Mouse (Mus musculus) WW6 (cell line): Measurements from ENCODE around the gene Tppp.
A peak's percentile ranks its signal among the peaks of the same experiment; 100 is the strongest.
"Not testable (repeated sequence)": the region's sequence is repeated elsewhere in the genome, so short reads cannot be mapped to it uniquely, and the experiment has no call there.

Experiments used
- DNase-seq: peaks from one replicate; pipeline ENCODE4 v3.0.0-alpha.2; 2013; ENCODE audit warnings: low read depth, low spot score

Gene Tppp

DNA sequence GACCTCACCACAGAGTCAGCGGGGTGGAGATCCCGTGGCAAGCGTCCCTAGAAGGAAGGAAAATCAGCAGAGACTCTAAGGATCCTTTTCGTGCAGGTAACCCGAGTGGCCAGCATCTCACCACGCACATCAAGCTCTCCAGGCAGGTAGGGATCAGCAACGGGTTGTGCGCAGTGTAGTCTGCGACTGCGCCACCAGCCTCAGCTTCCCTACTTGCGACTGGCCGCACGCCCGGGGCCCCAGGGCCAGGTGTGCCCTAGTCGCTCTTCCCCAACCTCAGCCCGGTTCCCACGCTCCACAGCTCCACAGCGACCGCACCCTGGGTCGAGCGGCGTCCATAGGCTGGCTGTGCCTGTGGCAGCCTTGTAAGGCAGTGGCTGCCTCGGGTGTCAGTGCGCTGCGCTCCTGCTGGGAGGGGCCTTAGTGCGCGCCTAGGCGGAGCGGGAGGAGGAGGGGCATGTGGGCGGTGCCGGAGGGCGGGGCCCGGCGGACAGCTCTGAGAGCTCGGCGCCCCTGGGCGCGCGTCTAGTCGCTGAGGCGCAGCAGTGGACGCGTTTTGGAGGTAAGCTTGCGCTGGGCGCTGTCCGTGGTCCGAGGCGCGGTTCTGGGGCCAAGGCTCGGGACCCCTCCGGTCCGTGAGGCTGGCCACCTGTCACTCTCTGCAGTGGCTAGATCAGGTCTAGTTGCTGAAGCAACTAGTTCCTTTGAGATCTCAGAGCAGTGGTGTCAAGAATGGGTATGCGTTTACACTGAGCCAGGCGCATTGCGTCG, at the start of gene Tppp:
Gene Tppp, plus strand, starts transcription at position 460 of the 771 bp plus-strand sequence.
- peak; percentile 81 for DNase-seq

- DNase-seq = no peak
Observed at GRCm38 (mm10) chr13:73960117-73960652, 49.0 kb upstream of the Tppp start.

DNA sequence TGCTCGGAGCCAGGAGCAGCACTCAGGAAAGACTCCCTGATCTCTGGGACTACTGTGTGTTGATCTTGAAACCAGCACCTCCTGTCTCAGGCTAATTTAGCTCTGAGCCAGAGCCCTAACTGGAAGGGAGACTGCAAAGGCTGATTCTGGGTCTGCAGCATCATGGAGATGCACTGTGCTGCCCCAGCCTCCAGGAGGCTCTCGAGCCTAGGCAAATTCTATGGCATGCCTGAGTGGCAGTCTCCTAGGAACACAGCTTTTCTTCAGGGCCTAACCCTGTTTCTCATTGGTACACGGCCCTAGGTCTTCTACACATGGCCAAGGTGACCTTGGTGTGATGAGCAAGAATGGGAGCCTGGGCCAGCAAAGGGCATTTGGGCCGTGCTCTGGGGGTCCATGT, 48.0 kb upstream of the Tppp start:
- DNase-seq = no peak

DNA sequence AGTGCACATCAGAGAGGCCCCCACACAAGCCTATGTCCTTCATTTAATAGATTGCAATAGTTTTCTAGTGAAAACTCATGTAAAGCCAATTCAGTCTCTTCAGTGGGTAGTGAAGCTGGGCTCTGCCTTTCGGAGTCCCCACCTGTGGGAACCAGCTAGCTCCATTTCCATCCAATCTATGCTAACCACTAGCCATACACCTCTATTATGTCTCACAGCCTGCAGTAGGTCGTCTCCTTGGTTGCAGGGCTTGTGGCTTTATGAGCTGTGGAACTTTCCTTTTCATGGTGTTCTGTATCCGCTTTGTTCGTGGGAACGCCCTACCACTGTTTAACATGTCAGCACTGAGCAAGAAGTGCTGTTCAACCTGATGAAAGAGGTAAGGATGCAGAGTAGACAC, 45.7 kb upstream of the Tppp start, which contains the start of gene Zdhhc11:
Gene Zdhhc11, plus strand, starts transcription at position 301 of the 400 bp plus-strand sequence.
- no peak for DNase-seq

GRCm38 (mm10) chr13:73970545-73971448, 38.4 kb upstream of the Tppp start:
- peak; percentile 50 for DNase-seq

DNA sequence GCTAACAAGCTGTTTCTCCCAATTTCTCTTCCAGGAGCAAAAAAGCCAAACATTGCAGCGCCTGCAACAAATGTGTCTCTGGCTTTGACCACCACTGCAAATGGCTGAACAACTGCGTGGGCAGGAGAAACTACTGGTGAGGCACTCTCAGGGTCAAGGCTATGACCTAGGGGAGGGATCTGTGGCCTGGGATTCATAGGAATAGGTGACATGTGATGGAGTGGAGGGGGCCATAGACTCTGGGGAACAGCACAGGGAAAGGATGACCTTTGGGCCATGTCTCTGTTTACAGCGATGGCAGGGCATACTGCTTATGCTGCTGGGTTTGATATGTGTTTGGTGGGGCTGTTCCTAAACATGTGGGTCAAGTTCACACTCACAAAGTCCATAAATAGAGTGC, 34.7 kb upstream of the Tppp start:
- DNase-seq = no peak

- DNase-seq = no peak
Observed at GRCm38 (mm10) chr13:73976935-73977334, 32.3 kb upstream of the Tppp start.

- DNase-seq = no peak
Observed at GRCm38 (mm10) chr13:73990325-73990724, 18.9 kb upstream of the Tppp start.

DNA sequence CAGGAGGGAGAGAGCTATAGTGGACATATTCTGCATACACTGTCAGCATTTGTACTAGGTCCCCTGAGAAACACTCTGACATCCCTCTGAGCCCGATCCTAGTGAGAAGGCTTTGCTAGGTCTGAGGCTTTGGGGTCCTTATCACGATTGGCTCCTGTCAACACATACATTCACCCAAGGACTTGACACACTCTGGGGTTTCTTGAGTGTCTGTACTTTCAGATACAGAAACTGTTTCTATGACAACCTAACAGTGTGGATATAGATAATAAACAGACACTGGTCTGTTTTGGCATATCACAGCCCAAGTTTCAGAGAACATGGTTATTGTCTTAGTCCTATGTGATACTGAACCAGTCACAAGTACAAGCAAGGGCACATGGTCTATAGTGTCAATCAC, 18.4 kb upstream of the Tppp start:
- DNase-seq = no peak

DNA sequence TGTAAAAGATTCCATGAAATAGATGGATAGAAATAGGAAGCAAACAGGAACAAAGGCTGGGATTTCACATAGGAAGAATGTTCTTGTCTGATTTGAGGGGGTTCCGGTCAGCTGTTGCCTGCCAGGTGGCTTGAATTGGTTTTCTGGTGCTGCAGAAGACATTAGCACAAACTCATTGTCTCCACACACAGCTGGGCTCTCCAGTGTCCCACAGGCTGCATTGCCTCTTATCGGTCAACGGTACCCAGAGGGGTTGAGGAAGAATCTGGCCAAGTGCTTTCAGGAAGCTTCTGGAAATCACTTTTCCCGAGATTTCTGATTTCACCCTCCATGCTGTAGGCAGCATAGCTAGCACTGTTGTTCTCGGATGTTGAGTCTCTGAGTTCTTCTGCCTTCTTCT, 17.9 kb upstream of the Tppp start:
- DNase-seq = no peak

GRCm38 (mm10) chr13:73996456-73996855, 12.8 kb upstream of the Tppp start:
- no peak for DNase-seq

GRCm38 (mm10) chr13:74000519-74000918, 8.7 kb upstream of the Tppp start:
- no peak for DNase-seq

DNA sequence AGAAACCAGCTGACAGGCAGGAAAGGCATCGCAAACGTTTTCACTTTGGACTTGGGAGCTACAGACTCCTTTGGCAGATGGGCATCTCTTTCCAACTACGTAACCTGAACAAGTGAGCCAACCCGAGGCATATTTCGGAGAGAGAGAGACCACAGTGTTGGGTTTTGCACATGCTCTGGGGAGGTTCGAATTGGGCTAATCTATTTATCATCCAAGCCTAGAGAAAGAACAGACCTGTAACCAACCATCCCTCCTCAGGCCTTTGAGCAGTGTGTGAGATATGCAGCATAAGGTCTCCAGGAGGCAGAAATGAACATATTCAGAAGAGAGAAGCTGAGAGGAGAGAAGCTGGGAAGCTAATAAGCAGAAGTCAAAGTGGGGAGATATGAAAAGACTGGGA, 8.2 kb upstream of the Tppp start:
- no peak for DNase-seq

DNA sequence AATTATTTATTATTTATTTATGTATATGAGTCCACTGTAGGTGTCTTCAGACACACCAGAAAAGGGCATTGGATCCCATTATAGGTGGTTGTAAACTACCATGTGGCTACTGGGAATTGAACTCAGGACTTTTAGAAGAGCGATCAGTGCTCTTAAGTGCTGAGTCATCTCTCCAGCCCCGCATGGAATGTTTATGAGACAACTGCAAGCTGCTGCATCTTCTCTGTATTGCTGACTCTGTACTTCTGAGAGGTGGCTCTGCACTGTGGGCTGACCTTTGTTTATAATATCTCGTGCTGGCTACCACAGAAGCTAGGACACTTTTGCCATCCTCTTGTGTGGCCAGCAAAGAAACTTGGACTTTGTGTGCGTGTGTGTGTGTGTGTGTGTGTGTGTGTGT, 7.7 kb upstream of the Tppp start:
- DNase-seq = no peak

- not testable (repeated sequence) for DNase-seq
Observed at GRCm38 (mm10) chr13:74006881-74007280, 2.3 kb upstream of the Tppp start.

- DNase-seq = not testable (repeated sequence)
Observed at GRCm38 (mm10) chr13:74008216-74008615, 991 bp upstream of the Tppp start.

DNA sequence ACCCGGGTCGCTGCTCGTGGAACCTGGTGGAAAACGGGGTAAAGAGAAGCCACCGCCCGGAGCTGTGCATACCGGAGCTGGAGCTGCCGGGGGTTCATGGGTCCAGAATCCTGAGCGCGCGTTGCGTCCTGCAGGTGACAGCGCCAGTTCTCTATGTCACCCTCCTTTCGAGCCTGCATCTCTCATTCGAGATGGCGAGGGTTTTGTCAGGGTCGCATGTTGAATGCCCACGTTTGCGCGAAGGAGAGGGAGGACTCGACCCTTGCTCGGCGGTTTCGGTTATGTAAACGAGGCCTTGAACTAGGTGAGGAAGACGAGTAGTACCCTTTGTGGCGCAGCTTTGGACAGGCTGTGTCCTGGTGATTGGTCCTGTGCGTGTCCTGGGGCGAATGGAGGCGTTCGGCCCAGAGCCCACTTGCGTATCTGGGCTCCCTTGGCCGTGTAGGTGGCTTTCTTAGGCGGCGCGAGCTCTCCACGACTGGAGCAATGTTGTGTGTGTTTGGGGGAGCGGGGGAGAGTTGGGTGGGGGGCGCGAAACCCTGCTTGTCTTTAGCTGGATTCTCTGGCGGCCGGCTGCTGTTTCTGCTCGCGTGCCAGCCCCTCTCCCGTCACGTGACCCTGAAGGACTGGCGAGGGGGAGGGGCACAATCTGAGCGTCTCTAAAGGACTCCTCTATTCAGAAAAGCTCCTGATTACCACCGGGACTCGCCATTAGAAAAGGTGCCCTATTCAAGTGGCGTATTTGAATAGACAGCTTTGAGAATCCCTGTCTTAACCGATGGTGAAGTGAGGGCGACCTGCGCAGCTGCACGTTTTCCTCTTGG, 796 bp downstream of the Tppp start:
- no peak for DNase-seq

DNA sequence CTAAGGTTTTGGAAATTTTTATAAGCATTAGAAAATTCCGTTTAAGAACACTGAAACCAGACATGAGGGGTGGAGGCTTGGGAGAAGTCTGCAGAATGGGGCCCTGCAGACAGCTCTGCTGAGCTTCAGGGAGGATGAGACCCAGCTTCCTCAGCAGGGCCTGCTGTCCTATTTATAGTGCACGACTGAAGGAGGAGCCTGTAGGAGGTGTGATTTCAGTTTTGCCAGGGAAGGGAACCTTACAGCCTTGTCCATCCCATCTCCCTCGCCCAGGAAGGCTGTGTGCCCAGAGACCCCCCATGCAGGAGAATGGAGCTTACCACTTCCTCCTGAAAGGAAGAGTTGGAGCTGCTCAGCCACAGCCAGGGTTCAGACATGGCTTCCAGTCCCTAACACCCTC, 1.5 kb downstream of the Tppp start:
- no peak for DNase-seq

- DNase-seq = no peak
Observed at GRCm38 (mm10) chr13:74015908-74016307, 6.7 kb downstream of the Tppp start.

DNA sequence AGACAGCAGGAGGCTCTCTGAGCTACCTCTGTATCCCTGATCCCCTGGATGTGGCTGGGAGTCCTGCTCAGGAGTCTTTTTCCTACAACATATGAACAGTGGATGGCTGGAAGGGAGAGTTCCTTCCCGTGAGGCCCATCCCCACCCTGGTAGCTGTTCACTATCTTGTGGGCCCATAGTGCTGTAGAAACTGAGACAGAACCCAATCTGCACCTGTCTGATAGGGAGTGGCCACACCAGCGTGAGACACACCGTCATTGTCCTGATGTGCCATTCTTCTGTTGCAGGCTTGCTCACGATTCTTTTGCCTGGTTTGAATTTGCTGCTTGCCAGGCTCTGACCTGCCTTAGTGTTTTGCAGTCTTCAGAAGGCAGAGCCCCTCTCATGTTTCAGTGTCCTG, 8.2 kb downstream of the Tppp start:
- no peak for DNase-seq

DNA sequence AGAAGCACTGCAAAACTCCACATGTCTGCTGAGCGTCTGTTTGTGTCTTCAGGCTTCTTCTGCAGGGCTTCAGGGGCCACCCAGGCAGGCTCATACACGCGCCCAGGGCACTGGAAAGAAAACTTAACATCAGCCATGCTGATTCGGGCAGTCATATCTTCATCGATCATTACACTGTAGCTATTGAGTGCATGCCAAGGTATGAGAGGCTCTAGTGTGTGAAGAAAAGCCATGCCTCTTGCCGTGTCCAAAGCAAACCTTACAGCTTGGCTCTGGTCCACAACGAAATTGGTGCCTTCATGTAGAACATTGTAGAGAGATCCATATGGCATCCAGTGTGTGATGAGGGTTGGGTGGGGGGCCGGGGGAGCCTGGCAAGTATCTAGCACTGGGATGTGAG, 9.8 kb downstream of the Tppp start:
- DNase-seq = not testable (repeated sequence)
